ENCODE assay signal across 19 mouse cellular contexts in the genomic region with DNA sequence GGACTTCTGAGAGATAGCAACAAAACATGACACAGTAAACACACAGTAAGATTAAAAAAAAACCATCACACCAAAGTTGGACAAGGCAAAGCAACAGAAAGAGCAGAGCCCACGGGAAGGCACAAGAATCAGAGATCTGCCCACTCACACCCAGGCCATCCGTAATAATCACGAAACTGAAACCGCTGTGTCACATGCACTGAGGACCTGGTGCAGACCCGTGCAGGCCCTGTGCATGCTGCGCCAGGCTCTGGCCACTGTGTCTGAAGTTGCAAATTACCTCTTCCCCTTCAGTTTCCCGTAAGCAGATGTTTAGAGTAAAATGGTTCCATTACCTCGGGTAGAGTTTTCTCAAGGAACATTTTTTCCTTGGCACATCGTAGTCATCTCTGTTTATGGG.
"Had no signal": no experiment of that assay in that cellular context is flagged by ENCODE, and none has a peak within 500 bp of the region (broad histone marks: within the 10 kb centered on the region; RNA-seq: fewer than 3 reads in every experiment).

No protein-coding gene starts in this region.

- DNase-seq: kidney, adult 18-20 months; kidney, adult 9 months; kidney, postnatal 14 days; kidney, postnatal 4 days; left cerebral cortex, postnatal 4 days; lung, embryonic 14.5 days; retina, postnatal 1 day; right cerebral cortex, postnatal 25 days; spleen, adult 18-20 months; thymus, adult 18-20 months; thymus, postnatal 36 days had no signal

- H3K9me3 ChIP-seq: limb, embryonic 13.5 days; midbrain, embryonic 12.5 days; midbrain, embryonic 15.5 days; neural tube, embryonic 13.5 days had no signal

- H3K9ac ChIP-seq: limb, embryonic 13.5 days; liver, embryonic 14.5 days; lung, embryonic 14.5 days; midbrain, embryonic 12.5 days; midbrain, embryonic 15.5 days; neural tube, embryonic 13.5 days had no signal

- H3K27ac ChIP-seq: limb, embryonic 13.5 days; liver, embryonic 14.5 days; macrophage; midbrain, embryonic 12.5 days; midbrain, embryonic 15.5 days; neural tube, embryonic 13.5 days had no signal

- ATAC-seq: lung, postnatal 0 days; midbrain, embryonic 15.5 days had no signal

- H3K27me3 ChIP-seq: limb, embryonic 13.5 days; midbrain, embryonic 12.5 days; midbrain, embryonic 15.5 days; neural tube, embryonic 13.5 days had no signal

- H3K4me3 ChIP-seq: limb, embryonic 13.5 days; midbrain, embryonic 12.5 days; midbrain, embryonic 15.5 days; myocyte; neural tube, embryonic 13.5 days had no signal

- H3K4me2 ChIP-seq: limb, embryonic 13.5 days; lung, embryonic 14.5 days; midbrain, embryonic 12.5 days; midbrain, embryonic 15.5 days; neural tube, embryonic 13.5 days had no signal
